Mouse (Mus musculus): ENCODE measurements around the gene Tmem51. TPM values are rescaled to one million over a fixed set of nuclear protein-coding genes. Genes with fewer than 3 reads are reported as not detected.

The Tmem51 gene
- 4.9 and 7.6 TPM in 2 replicates for total RNA-seq (2021)
- long read RNA-seq, experiment 1, transcript Tmem51-201 (3 exons, 1,875 nt), result major isoform, 17 of 18 reads
- long read RNA-seq, experiment 1, partial matches to known transcripts, result 0 of 18 reads
- long read RNA-seq, experiment 1, other reads (novel, unspliced or antisense), result 1 of 18 reads
- long read RNA-seq, experiment 2, transcript Tmem51-201 (3 exons, 1,875 nt), result major isoform, 9 of 12 reads
- long read RNA-seq, experiment 2, partial matches to known transcripts, result 0 of 12 reads
- long read RNA-seq, experiment 2, other reads (novel, unspliced or antisense), result 3 of 12 reads

GRCm38 (mm10) chr4:142084131-142084899, at the start of gene Tmem51:
TSS of gene Tmem51 (minus strand) at chr4:142084304.
- DNase-seq, result peak; percentile 74

DNA sequence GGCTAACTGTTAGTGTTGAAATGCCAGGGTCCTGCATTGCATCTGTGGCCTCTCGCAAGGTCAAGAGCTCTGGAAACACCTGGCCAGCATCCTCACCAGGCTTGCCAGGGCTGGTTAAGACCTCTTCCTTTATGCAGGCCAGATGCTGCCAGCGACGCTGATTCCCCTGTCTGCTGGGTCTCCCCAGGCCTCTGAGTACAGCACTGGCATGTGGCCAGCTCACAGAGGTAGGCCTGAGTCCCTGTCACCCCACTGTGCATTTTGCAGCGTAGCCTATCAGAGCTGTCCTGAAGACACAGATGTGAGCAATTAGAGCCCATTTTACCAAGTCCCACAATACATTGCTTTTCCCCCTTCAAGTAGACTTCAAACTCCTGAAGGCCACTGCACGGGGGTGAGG, 46.1 kb upstream of the Tmem51 start:
- no peak for DNase-seq

DNA sequence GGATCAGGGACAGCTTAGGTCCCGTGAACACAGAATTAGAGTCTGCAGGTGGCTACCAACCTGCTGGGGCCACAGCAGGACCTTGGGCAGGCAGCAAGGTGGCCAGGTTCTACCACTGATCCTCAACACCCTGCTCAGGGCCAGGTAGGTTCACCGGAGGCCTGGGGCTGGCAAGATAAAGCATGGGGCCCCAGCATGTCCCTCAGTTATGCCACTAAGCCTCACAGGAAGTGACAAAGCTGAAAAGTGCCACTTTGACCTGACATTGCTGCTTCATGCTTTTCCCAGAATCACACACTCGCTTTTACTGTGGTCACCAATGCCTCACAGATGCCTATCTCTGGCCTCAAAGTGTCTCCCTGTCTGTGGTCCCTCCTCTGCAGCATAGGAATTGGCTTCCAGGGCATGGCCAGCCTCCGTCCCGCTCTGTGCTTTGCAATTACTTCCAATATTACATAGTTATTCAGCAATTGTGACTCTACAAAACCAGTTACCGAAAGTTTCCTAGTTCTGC, 43.2 kb upstream of the Tmem51 start:
- DNase-seq, result no peak

- DNase-seq, result no peak
Measured at GRCm38 (mm10) chr4:142126641-142127274, 42.7 kb upstream of the Tmem51 start.

GRCm38 (mm10) chr4:142121164-142121563, 37.1 kb upstream of the Tmem51 start:
- DNase-seq, result no peak

GRCm38 (mm10) chr4:142118522-142118921, 34.4 kb upstream of the Tmem51 start:
- no peak for DNase-seq

DNA sequence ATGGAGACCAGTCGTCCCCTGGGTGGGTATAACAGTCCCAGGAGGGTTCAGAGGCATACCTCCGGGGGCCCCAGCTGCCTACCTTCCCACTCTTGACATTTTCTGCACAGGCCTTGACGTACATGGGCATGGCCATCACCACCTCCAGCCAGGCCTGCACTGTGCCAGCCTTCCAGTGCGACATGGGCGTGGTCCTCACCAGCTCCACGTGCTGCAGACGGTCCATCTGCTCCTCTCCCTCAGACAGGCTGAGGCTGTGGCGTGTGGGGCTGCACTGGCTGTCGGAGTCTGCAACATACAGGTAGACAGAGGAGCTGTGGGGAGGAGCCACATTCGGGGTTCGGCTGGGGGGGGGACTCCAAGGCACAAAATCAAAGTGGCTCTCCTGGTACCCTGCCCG, 33.9 kb upstream of the Tmem51 start:
- DNase-seq, result no peak

GRCm38 (mm10) chr4:142113306-142113705, 29.2 kb upstream of the Tmem51 start:
- DNase-seq, result peak; percentile 35

- DNase-seq, result peak; percentile 34
Measured at GRCm38 (mm10) chr4:142103081-142103671, 19.1 kb upstream of the Tmem51 start.

- peak; percentile 87 for DNase-seq
Measured at GRCm38 (mm10) chr4:142098303-142098702, 14.2 kb upstream of the Tmem51 start.

- DNase-seq, result peak; percentile 81
Measured at GRCm38 (mm10) chr4:142097871-142098270, 13.8 kb upstream of the Tmem51 start.

GRCm38 (mm10) chr4:142095513-142096241, 11.6 kb upstream of the Tmem51 start:
- DNase-seq, result peak; percentile 92

DNA sequence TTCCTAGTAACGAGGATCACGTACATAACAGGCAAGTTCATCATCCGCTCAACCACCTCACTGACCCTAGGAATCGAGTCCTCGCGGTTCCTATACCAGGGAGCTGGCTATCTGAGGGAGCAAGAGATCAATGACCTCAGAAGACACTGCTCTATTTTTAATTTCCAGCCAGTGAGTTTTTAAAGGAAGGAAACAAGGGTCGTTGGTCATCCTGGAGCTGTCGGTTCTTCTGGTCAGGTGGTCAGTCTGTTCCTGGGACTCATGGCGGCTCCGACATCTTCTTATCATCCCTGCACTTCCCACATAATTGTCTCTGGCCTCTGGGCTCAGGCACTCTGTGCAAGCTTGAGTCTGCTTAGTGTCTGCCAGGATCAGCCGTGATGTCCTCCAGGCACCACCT, 10.3 kb upstream of the Tmem51 start:
- no peak for DNase-seq

- DNase-seq, result no peak
Measured at GRCm38 (mm10) chr4:142091100-142091499, 7.0 kb upstream of the Tmem51 start.

- no peak for DNase-seq
Measured at GRCm38 (mm10) chr4:142089966-142090365, 5.9 kb upstream of the Tmem51 start.

- no peak for DNase-seq
Measured at GRCm38 (mm10) chr4:142088836-142089235, 4.7 kb upstream of the Tmem51 start.

DNA sequence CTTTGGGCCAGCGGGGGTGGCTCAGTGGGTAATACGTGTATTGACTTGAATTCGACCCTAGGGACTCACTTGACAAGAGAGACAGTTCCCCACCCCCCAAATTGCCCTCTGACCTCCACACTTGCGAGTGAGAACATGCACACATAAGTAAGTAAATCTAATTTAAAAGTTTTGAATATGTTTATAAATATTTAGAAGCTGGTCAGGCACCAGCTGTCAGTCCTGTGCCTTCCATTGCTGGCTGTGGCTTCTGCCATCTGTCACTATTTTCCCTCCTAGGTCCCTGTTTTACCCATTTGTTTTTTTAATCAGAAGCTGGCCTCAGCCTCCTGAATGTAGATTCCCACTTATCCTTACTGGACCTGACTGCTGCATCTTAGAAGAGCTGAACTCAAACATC, 4.3 kb upstream of the Tmem51 start:
- DNase-seq, result no peak

GRCm38 (mm10) chr4:142084936-142085563, 946 bp upstream of the Tmem51 start:
- DNase-seq, result no peak

DNA sequence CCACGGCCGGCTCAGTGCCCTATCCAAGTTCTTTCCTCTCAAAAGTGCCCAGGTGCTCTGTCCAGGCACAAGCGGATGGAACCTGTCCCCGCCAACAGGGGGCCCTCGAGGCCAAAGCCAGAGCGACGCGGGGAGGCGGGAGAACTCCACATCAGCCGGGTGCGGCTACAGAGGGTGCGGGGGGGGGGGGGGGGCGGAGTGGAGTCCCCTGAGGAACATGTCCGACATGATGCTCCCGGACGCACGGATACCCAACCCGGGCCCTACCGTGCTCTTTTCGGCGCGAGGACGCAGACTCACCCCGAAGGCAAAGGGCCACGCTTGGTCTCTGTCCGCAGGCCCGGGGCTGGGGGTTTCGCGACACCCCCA, 358 bp downstream of the Tmem51 start:
- peak; percentile 90 for DNase-seq

- no peak for DNase-seq
Measured at GRCm38 (mm10) chr4:142083193-142083592, 911 bp downstream of the Tmem51 start.

GRCm38 (mm10) chr4:142082703-142083102, 1.4 kb downstream of the Tmem51 start:
- DNase-seq, result no peak
